Mouse (Mus musculus): ENCODE measurements around the gene Cobl. TPM values are rescaled to one million over a fixed set of nuclear protein-coding genes. Genes with fewer than 3 reads are reported as not detected.
A peak's percentile ranks its signal among the peaks of the same experiment; 100 is the strongest.

Gene Cobl
- total and polyA plus RNA-seq, 2 experiments from 2014 or later = 20.5 to 42.5 TPM

DNA sequence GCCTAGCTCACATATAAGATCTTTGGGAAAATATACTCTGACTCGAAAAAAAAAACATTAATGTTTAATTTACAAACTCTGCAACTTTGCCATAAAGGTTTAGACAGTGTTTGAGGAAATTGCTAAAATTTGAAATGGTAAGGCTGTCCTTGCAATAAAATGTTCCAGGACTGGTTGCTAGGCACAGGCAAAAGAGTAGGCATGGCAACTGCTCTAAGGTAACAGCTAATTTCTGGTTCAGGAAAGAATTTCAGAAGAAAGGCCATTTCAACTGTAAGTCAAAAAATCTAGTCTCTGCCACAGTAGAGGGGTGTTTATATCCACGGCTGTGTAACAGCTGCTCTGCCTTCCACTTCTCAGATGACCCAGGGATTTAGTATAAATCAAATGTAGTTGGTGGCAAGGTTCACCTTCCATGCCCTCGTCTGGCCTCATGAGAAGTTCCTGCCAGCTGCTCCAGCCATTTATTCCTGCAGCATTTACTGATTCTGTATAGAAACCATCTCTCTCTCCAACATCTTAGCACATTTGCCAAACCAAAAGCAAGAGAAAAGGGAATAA, 113.7 kb downstream of the Cobl start:
- 74% methylated on average over 3 of the region's 3 CpGs for WGBS
- peaks cover 10% of the 10 kb centered on the region; the same call in 1 of the 2 replicates for H3K4me1 ChIP-seq (ENCODE audit: control insufficient read depth, insufficient read depth)
- TF ChIP-seq EP300 (IDR thresholded peaks at IDR 0.05; ENCODE audit: low read depth) (no peak), CTCF (IDR thresholded peaks at IDR 0.05; ENCODE audit: low read depth) (no peak)

DNA sequence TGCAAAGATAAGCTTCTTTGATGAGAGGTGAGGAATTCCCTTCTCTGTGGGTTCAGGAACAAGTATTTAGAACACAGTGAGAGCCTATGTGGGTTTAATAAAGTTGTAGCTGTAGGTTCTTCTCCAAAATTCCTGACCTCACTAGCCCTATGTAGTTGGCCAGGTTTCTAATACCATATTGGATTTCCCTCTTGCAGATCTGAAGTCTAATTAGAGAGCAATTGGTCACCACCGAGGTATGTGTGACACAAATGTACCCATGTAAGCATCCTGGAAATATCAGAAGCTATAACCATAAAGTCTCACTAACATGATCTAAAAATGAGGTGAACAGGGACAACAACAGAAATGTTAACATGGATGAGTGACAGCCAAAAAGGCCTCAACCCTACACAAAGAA, 114.7 kb downstream of the Cobl start:
- 71% methylated on average over 1 of the region's 1 CpGs for whole genome bisulfite sequencing
- no peak for TF ChIP-seq EP300 (IDR thresholded peaks at IDR 0.05; ENCODE audit: low read depth)
- no peak for TF ChIP-seq CTCF (IDR thresholded peaks at IDR 0.05; ENCODE audit: low read depth)
- peak; percentile 20; the same call in 1 of the 2 replicates for ATAC-seq (ENCODE audit: insufficient read depth, low read depth)

More for the DNA sequence above, 113.7 kb downstream of the Cobl start:
- Histone ChIP-seq H3K9ac (replicated peaks; ENCODE audit: low read depth, low read length) (no peak overlapping the region), H3K27me3 (ENCODE audit: control insufficient read depth, insufficient read depth, low read length) (no peaks in the 10 kb centered on the region), H3K36me3 (replicated peaks; ENCODE audit: control insufficient read depth, insufficient read depth, low read length) (0 out of 2 replicates have a peak, but pooled peaks cover 2% of the 10 kb centered on the region), H3K4me2 (ENCODE audit: low read depth, low read length) (no peak overlapping the region), H3K9me3 (replicated peaks; ENCODE audit: control insufficient read depth, low read length) (no peaks in the 10 kb centered on the region), H3K27ac (ENCODE audit: low read depth) (no peak overlapping the region), H3K4me3 (ENCODE audit: low read depth, low read length) (no peak overlapping the region)
- no peak for DNase-seq (ENCODE audit: low spot score)
- no peak for ATAC-seq (ENCODE audit: insufficient read depth, low read depth)

DNA sequence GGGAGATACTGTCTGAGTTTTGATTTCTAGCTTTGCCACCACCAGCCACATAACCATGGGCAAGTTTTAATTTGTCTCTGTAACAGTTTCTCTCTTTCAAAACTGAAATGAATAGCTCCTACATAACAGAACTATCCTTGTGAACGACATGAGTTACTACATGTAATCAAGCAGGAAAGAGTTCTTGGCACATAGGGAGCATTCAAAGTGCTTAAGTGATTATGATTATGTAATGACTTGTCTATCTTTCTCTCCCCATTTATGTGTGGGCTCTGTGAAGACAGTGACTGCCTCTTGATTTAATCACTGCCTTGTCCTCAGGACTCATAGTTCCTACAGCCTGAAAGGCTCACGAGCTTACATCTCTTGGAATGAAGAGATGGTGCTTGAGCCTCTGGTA, 118.3 kb downstream of the Cobl start:
- ATAC-seq (ENCODE audit: insufficient read depth, low read depth) (no peak), DNase-seq (ENCODE audit: low spot score) (no peak)
- Histone ChIP-seq H3K4me1 (ENCODE audit: control insufficient read depth, insufficient read depth) (peaks cover 15% of the 10 kb centered on the region), H3K4me2 (ENCODE audit: low read depth, low read length) (no peak overlapping the region), H3K36me3 (replicated peaks; ENCODE audit: control insufficient read depth, insufficient read depth, low read length) (0 out of 2 replicates have a peak, but pooled peaks cover 2% of the 10 kb centered on the region), H3K9ac (replicated peaks; ENCODE audit: low read depth, low read length) (no peak overlapping the region), H3K9me3 (replicated peaks; ENCODE audit: control insufficient read depth, low read length) (no peaks in the 10 kb centered on the region), H3K27me3 (ENCODE audit: control insufficient read depth, insufficient read depth, low read length) (no peaks in the 10 kb centered on the region), H3K4me3 (ENCODE audit: low read depth, low read length) (no peak overlapping the region), H3K27ac (ENCODE audit: low read depth) (0 out of 2 replicates have a peak overlapping the region, but pooled peaks have one; percentile 22)
- WGBS = 19% methylated on average over 2 of the region's 2 CpGs
- TF ChIP-seq CTCF (IDR thresholded peaks at IDR 0.05; ENCODE audit: low read depth) = no peak
- no peak for TF ChIP-seq EP300 (IDR thresholded peaks at IDR 0.05; ENCODE audit: low read depth)

More for the DNA sequence above, 114.7 kb downstream of the Cobl start:
- Histone ChIP-seq H3K27ac (ENCODE audit: low read depth) (no peak overlapping the region), H3K4me3 (ENCODE audit: low read depth, low read length) (no peak overlapping the region), H3K4me2 (ENCODE audit: low read depth, low read length) (no peak overlapping the region), H3K27me3 (ENCODE audit: control insufficient read depth, insufficient read depth, low read length) (no peaks in the 10 kb centered on the region), H3K4me1 (ENCODE audit: control insufficient read depth, insufficient read depth) (peaks cover 10% of the 10 kb centered on the region; the same call in 1 of the 2 replicates), H3K36me3 (replicated peaks; ENCODE audit: control insufficient read depth, insufficient read depth, low read length) (0 out of 2 replicates have a peak, but pooled peaks cover 2% of the 10 kb centered on the region), H3K9me3 (replicated peaks; ENCODE audit: control insufficient read depth, low read length) (no peaks in the 10 kb centered on the region), H3K9ac (replicated peaks; ENCODE audit: low read depth, low read length) (no peak overlapping the region)
- no peak for DNase-seq (ENCODE audit: low spot score)

DNA sequence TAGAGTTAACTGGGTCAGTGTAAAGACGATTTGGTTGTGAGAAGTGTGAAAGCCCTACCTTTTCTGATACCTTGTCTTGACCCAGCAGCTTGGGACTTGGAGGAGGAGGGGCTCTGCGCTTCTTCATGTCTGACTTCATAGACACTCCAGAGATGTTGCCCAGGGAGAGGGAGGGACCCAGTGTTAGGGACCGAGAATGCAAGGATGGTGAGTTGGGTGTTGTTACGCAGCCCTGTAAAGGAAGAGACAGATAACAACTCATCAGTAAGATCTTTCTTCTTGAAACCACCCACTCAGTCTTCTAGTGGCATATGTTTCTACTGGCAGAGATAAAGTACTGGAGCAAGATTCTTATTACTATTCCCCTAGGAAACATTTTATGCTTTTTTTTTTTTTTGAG, 121.1 kb downstream of the Cobl start:
- Histone ChIP-seq H3K27me3 (ENCODE audit: control insufficient read depth, insufficient read depth, low read length) (no peaks in the 10 kb centered on the region), H3K36me3 (replicated peaks; ENCODE audit: control insufficient read depth, insufficient read depth, low read length) (0 out of 2 replicates have a peak, but pooled peaks cover 2% of the 10 kb centered on the region), H3K4me1 (ENCODE audit: control insufficient read depth, insufficient read depth) (peaks cover 11% of the 10 kb centered on the region), H3K9me3 (replicated peaks; ENCODE audit: control insufficient read depth, low read length) (no peaks in the 10 kb centered on the region), H3K27ac (ENCODE audit: low read depth) (no peak overlapping the region), H3K4me2 (ENCODE audit: low read depth, low read length) (no peak overlapping the region), H3K9ac (replicated peaks; ENCODE audit: low read depth, low read length) (no peak overlapping the region), H3K4me3 (ENCODE audit: low read depth, low read length) (no peak overlapping the region)
- DNase-seq (ENCODE audit: low spot score) = no peak
- TF ChIP-seq CTCF (IDR thresholded peaks at IDR 0.05; ENCODE audit: low read depth) (no peak), EP300 (IDR thresholded peaks at IDR 0.05; ENCODE audit: low read depth) (no peak)
- WGBS = 66% methylated on average over 4 of the region's 4 CpGs
- ATAC-seq (ENCODE audit: insufficient read depth, low read depth) = no peak

DNA sequence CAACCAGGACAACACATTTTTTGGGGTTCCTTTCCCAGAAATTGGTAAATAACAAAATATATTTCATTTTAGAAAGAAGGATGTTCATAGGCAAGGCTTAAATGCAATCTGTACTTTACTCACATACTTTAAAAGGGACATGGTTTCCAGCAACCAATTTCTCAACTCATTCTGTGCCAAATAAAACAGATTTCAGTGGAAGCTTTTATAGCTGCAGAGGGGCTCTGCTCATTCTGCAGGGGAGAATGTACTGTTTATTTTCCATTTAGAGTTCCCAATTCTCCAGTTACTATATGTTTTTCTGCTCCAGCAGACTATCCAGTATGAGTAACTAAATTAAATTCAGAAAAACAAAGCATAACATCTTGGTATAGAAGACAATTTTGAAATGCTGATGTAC, 124.1 kb downstream of the Cobl start:
- H3K36me3 ChIP-seq (replicated peaks; ENCODE audit: control insufficient read depth, insufficient read depth, low read length) = no peaks in the 10 kb centered on the region

DNA sequence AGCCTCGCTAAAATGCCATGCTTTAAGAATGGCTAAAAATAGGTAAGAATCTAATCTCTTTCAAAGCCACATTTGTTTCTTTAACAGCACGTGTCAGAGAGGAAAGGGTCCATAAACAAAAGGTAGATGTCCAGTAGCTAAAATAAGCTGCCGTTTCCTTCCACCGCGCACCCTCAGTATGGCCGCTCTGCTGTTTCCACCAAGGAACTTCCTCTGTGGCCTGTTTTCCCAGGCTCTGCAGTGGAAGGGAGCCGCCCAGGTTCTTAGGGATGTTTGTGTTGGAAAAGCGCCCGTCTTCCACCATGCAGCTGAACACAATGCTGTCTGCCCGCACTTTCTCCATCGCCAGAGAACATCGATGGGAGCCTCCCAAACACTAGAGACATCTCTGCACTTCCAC, 128.6 kb downstream of the Cobl start:
- no peak for TF ChIP-seq CTCF (IDR thresholded peaks at IDR 0.05; ENCODE audit: low read depth)
- 0 out of 2 replicates have a peak, but pooled peaks have one; percentile 74 for TF ChIP-seq EP300 (IDR thresholded peaks at IDR 0.05; ENCODE audit: low read depth)
- Histone ChIP-seq H3K4me1 (ENCODE audit: control insufficient read depth, insufficient read depth) (peaks cover 26% of the 10 kb centered on the region), H3K27ac (ENCODE audit: low read depth) (peak overlapping the region; percentile 16), H3K36me3 (replicated peaks; ENCODE audit: control insufficient read depth, insufficient read depth, low read length) (no peaks in the 10 kb centered on the region), H3K4me2 (ENCODE audit: low read depth, low read length) (no peak overlapping the region), H3K27me3 (ENCODE audit: control insufficient read depth, insufficient read depth, low read length) (no peaks in the 10 kb centered on the region), H3K9ac (replicated peaks; ENCODE audit: low read depth, low read length) (no peak overlapping the region), H3K9me3 (replicated peaks; ENCODE audit: control insufficient read depth, low read length) (no peaks in the 10 kb centered on the region), H3K4me3 (ENCODE audit: low read depth, low read length) (no peak overlapping the region)
- 40% methylated on average over 12 of the region's 12 CpGs for WGBS
- peak; percentile 69 for DNase-seq (ENCODE audit: low spot score)
- ATAC-seq (ENCODE audit: insufficient read depth, low read depth) = peak; percentile 85

More for the DNA sequence above, 124.1 kb downstream of the Cobl start:
- H3K27ac ChIP-seq (ENCODE audit: low read depth) = no peak overlapping the region
- H3K9me3 ChIP-seq (replicated peaks; ENCODE audit: control insufficient read depth, low read length) = no peaks in the 10 kb centered on the region
- H3K4me3 ChIP-seq (ENCODE audit: low read depth, low read length) = no peak overlapping the region
- DNase-seq (ENCODE audit: low spot score) = no peak
- ATAC-seq (ENCODE audit: insufficient read depth, low read depth) = no peak
- no peak for TF ChIP-seq EP300 (IDR thresholded peaks at IDR 0.05; ENCODE audit: low read depth)
- no peak for TF ChIP-seq CTCF (IDR thresholded peaks at IDR 0.05; ENCODE audit: low read depth)
- H3K4me1 ChIP-seq (ENCODE audit: control insufficient read depth, insufficient read depth) = peaks cover 13% of the 10 kb centered on the region; the same call in 1 of the 2 replicates
- H3K4me2 ChIP-seq (ENCODE audit: low read depth, low read length) = no peak overlapping the region
- H3K9ac ChIP-seq (replicated peaks; ENCODE audit: low read depth, low read length) = no peak overlapping the region
- no peaks in the 10 kb centered on the region for H3K27me3 ChIP-seq (ENCODE audit: control insufficient read depth, insufficient read depth, low read length)
